Mouse (Mus musculus): ENCODE results near the gene Rae1. TPM values are rescaled to one million over a fixed set of nuclear protein-coding genes. Genes with fewer than 3 reads are reported as not detected.

Rae1 gene
- polyA plus RNA-seq, 1 experiment from 2014 or later: 163 TPM

GRCm38 (mm10) chr2:173041893-173042292 is 42.0 kb downstream of the Rae1 start:
- H3K4me3 ChIP-seq: no peak overlapping the region
- H3K9ac ChIP-seq (replicated peaks): no peak overlapping the region
- H3K4me2 ChIP-seq (replicated peaks): no peak overlapping the region
- no peak for ATAC-seq (replicated peaks)
- H3K27ac ChIP-seq (replicated peaks): no peak overlapping the region
- H3K27me3 ChIP-seq: no peaks in the 10 kb centered on the region
- H3K9me3 ChIP-seq: no peaks in the 10 kb centered on the region
- no peaks in the 10 kb centered on the region for H3K4me1 ChIP-seq
- 83% methylated on average over 1 of the region's 1 CpGs for WGBS
- no peaks in the 10 kb centered on the region for H3K36me3 ChIP-seq

GRCm38 (mm10) chr2:173042504-173043162 is 42.7 kb downstream of the Rae1 start:
- no peak for ATAC-seq (replicated peaks)
- H3K9ac ChIP-seq (replicated peaks): no peak overlapping the region

DNA sequence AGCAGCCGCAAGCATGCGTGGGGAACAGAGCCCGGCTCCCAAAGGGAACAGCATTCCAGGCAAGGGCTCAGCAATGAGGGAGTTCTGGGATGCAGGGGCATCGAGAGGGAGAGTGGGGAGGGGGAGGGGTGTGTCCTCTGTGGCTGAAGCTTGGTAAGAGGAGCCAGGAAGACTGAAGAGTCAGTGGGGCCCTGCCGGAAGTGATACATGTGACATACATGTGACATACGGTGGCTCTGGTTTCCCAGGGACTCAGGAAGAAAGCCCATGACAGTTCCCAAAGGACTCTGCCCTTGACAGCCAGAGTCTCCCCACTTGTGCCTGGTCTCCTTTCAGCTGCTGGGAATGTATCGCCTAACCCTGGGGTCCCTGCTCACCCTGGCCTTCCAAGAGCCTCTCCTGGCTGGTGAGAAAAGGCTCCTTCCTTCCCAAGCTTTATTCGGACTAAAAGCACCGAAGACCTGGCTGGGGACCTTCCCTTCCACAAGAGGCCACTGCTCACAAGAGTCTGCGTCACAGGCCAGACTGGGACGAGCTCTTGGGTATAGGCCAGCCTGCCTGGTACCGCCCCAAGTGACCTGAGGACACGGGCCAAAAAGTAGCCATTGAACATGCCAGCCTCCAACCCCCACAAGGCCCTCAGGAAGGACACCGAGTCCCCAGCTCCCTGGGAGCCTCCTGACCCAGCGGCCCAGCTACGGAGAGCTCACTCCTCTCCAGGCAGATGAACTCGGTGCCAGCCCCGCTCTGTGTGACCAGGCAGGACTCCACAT is 44.5 kb downstream of the Rae1 start:
- ATAC-seq (replicated peaks): no peak
- H3K4me1 ChIP-seq: no peaks in the 10 kb centered on the region
- no peaks in the 10 kb centered on the region for H3K27me3 ChIP-seq
- no peak overlapping the region for H3K4me2 ChIP-seq (replicated peaks)
- 84% methylated on average over 18 of the region's 18 CpGs for WGBS
- no peak overlapping the region for H3K4me3 ChIP-seq
- no peak overlapping the region for H3K27ac ChIP-seq (replicated peaks)
- H3K9ac ChIP-seq (replicated peaks): no peak overlapping the region
- no peaks in the 10 kb centered on the region for H3K36me3 ChIP-seq
- no peaks in the 10 kb centered on the region for H3K9me3 ChIP-seq

More at GRCm38 (mm10) chr2:173042504-173043162, 42.7 kb downstream of the Rae1 start:
- no peaks in the 10 kb centered on the region for H3K9me3 ChIP-seq
- no peak overlapping the region for H3K4me3 ChIP-seq
- no peaks in the 10 kb centered on the region for H3K36me3 ChIP-seq
- H3K27ac ChIP-seq (replicated peaks): no peak overlapping the region
- 62% methylated on average over 11 of the region's 11 CpGs for WGBS
- H3K4me2 ChIP-seq (replicated peaks): no peak overlapping the region
- H3K4me1 ChIP-seq: no peaks in the 10 kb centered on the region
- no peaks in the 10 kb centered on the region for H3K27me3 ChIP-seq

DNA sequence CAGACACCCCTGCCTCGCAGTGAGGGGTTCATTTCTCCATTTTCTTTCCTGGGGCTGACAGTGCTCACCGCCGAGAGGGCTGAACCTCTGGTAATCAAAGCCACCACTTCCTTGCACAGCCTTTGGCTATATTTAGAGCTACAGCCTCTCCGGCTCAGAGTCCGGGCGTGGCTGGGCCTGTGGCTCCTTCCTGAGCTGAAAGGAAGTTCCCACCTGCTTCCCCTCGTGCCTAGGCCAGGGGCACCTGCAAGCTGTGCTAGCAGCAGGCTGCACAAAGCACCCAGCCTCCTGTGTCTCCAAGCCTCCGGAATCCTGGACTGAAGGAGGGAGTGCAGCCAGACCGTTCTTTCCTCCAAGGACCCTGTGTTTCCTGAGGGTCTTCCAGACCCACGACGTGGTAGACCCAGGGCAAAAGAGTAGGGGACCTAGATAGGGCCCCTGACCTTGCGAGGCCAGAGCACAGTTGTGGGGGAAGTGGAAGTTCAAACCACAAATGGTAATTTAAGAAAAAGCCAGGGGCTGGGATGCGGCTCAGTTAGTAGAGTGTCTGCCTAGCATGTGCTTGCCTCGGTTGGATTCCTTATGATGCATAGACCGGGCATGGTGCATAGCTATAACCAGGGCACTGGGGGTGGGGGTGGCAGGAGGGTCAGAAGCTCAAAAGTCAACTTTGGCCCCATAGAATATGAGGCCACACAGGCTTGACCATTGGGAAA is 46.8 kb downstream of the Rae1 start:
- WGBS: 74% methylated on average over 15 of the region's 15 CpGs
- Histone ChIP-seq H3K4me3 (no peak overlapping the region), H3K27me3 (no peaks in the 10 kb centered on the region), H3K27ac (replicated peaks) (no peak overlapping the region), H3K4me2 (replicated peaks) (no peak overlapping the region), H3K4me1 (no peaks in the 10 kb centered on the region), H3K9ac (replicated peaks) (no peak overlapping the region), H3K36me3 (no peaks in the 10 kb centered on the region), H3K9me3 (no peaks in the 10 kb centered on the region)
- ATAC-seq (replicated peaks): no peak

GRCm38 (mm10) chr2:173047471-173047870 is 47.6 kb downstream of the Rae1 start:
- Histone ChIP-seq H3K27me3 (no peaks in the 10 kb centered on the region), H3K4me2 (replicated peaks) (no peak overlapping the region), H3K4me1 (no peaks in the 10 kb centered on the region), H3K4me3 (no peak overlapping the region), H3K27ac (replicated peaks) (no peak overlapping the region), H3K36me3 (no peaks in the 10 kb centered on the region), H3K9ac (replicated peaks) (no peak overlapping the region), H3K9me3 (no peaks in the 10 kb centered on the region)
- 54% methylated on average over 5 of the region's 5 CpGs for WGBS
- ATAC-seq (replicated peaks): no peak

- ATAC-seq (replicated peaks): no peak
- no peak overlapping the region for H3K4me2 ChIP-seq (replicated peaks)
- 60% methylated on average over 17 of the region's 17 CpGs for WGBS
- H3K27me3 ChIP-seq: no peaks in the 10 kb centered on the region
- H3K27ac ChIP-seq (replicated peaks): no peak overlapping the region
- no peaks in the 10 kb centered on the region for H3K36me3 ChIP-seq
- H3K4me1 ChIP-seq: no peaks in the 10 kb centered on the region
- H3K9ac ChIP-seq (replicated peaks): no peak overlapping the region
- H3K4me3 ChIP-seq: no peak overlapping the region
- no peaks in the 10 kb centered on the region for H3K9me3 ChIP-seq
These were observed 48.3 kb downstream of the Rae1 start for GRCm38 (mm10) chr2:173048041-173048745.

DNA sequence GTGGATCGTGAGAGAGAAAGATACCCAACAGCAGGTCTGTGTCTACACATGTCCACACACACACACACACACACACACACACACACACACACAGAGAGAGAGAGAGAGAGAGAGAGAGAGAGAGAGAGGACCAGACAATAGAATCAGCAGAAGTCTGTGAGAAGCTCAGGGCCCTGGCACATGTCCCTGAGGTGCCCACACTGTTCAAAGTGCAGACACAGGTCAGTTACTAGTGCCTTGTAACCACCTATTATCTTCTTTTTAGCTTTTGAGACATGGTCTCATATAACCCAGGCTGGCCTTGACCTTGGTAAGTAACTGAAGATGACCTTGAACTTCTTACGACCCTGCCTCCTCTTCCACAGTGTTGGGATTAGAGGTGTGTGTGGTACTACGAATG is 49.3 kb downstream of the Rae1 start:
- Histone ChIP-seq H3K27ac (replicated peaks) (no peak overlapping the region), H3K4me3 (no peak overlapping the region), H3K9ac (replicated peaks) (no peak overlapping the region), H3K4me2 (replicated peaks) (no peak overlapping the region), H3K36me3 (no peaks in the 10 kb centered on the region), H3K27me3 (no peaks in the 10 kb centered on the region), H3K9me3 (no peaks in the 10 kb centered on the region), H3K4me1 (no peaks in the 10 kb centered on the region)
- 86% methylated on average over 3 of the region's 3 CpGs for WGBS
- ATAC-seq (replicated peaks): no peak

DNA sequence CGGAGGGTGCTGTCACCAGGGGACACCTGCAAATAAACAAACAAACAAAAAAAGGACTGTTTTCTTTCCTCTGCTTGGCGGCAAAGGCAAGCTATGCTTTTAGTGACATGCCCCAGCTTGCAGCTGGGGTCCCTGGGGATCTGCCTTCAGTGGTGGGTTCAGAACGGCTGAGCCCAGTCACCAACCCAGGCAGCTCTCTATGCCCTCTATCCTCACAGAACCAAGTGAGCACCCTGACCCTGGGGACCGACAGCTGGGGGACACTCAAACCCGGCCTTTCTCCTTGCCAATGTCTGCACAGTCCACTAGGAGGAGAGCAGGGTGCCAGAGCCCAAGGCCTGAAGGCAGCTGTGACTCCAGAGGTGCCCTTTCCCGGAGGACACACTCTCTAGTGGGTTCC is 49.9 kb downstream of the Rae1 start:
- no peaks in the 10 kb centered on the region for H3K9me3 ChIP-seq
- ATAC-seq (replicated peaks): no peak
- no peak overlapping the region for H3K9ac ChIP-seq (replicated peaks)
- no peak overlapping the region for H3K4me2 ChIP-seq (replicated peaks)
- H3K27me3 ChIP-seq: no peaks in the 10 kb centered on the region
- no peaks in the 10 kb centered on the region for H3K4me1 ChIP-seq
- no peak overlapping the region for H3K27ac ChIP-seq (replicated peaks)
- 47% methylated on average over 6 of the region's 6 CpGs for WGBS
- no peak overlapping the region for H3K4me3 ChIP-seq
- no peaks in the 10 kb centered on the region for H3K36me3 ChIP-seq

- no peaks in the 10 kb centered on the region for H3K27me3 ChIP-seq
- H3K4me2 ChIP-seq (replicated peaks): no peak overlapping the region
- H3K36me3 ChIP-seq: no peaks in the 10 kb centered on the region
- no peak overlapping the region for H3K9ac ChIP-seq (replicated peaks)
- H3K4me1 ChIP-seq: no peaks in the 10 kb centered on the region
- no peak overlapping the region for H3K27ac ChIP-seq (replicated peaks)
- 26% methylated on average over 8 of the region's 8 CpGs for WGBS
- H3K9me3 ChIP-seq: no peaks in the 10 kb centered on the region
- ATAC-seq (replicated peaks): no peak
- no peak overlapping the region for H3K4me3 ChIP-seq
These were observed 50.9 kb downstream of the Rae1 start for GRCm38 (mm10) chr2:173050604-173051382.

GRCm38 (mm10) chr2:173052881-173053280 is 53.0 kb downstream of the Rae1 start:
- no peaks in the 10 kb centered on the region for H3K36me3 ChIP-seq
- H3K9me3 ChIP-seq: no peaks in the 10 kb centered on the region
- no peaks in the 10 kb centered on the region for H3K27me3 ChIP-seq
- no peak overlapping the region for H3K4me2 ChIP-seq (replicated peaks)
- H3K4me1 ChIP-seq: no peaks in the 10 kb centered on the region
- no peak overlapping the region for H3K9ac ChIP-seq (replicated peaks)
- no peak overlapping the region for H3K27ac ChIP-seq (replicated peaks)
- no peak overlapping the region for H3K4me3 ChIP-seq
- ATAC-seq (replicated peaks): no peak
- 93% methylated on average over 8 of the region's 8 CpGs for WGBS

GRCm38 (mm10) chr2:173053846-173054245 is 53.9 kb downstream of the Rae1 start:
- H3K4me2 ChIP-seq (replicated peaks): no peak overlapping the region
- H3K9ac ChIP-seq (replicated peaks): no peak overlapping the region
- no peak overlapping the region for H3K27ac ChIP-seq (replicated peaks)
- no peak overlapping the region for H3K4me3 ChIP-seq
- ATAC-seq (replicated peaks): no peak
- H3K36me3 ChIP-seq: no peaks in the 10 kb centered on the region
- no peaks in the 10 kb centered on the region for H3K9me3 ChIP-seq
- H3K4me1 ChIP-seq: no peaks in the 10 kb centered on the region
- WGBS: 80% methylated on average over 6 of the region's 6 CpGs
- H3K27me3 ChIP-seq: no peaks in the 10 kb centered on the region
